Mouse (Mus musculus): ENCODE results near the gene Mapkapk3.

DNA sequence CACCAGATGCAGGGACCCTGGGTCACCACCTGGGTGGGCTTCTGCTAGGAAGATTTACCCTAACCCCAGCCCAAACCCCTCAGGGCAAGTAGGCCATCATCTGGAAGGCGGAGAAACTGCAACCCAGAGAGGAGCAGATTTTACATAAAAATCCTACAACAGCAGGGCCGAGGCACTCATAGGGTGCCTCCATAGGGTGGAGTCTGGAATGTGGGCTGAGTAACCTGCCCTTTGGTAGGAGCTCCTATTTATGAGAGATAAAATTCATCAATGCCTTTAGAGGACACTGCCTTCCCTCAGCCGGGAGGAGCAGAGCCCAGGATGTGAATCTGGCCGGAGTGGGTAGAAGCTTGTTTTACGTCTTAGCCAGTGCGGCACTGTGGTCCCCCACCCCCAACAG, 9.2 kb upstream of the Mapkapk3 start:
- TF ChIP-seq CTCF (IDR thresholded peaks at IDR 0.05; ENCODE audit: extremely low read depth, insufficient read depth, low read length) (no peak), POLR2A (IDR thresholded peaks at IDR 0.05; ENCODE audit: extremely low read depth, insufficient read depth, low read length) (no peak)

Measured in cortical plate, adult 2 months (tissue).